ENCODE assay signal across 9 mouse cellular contexts in the genomic region with DNA sequence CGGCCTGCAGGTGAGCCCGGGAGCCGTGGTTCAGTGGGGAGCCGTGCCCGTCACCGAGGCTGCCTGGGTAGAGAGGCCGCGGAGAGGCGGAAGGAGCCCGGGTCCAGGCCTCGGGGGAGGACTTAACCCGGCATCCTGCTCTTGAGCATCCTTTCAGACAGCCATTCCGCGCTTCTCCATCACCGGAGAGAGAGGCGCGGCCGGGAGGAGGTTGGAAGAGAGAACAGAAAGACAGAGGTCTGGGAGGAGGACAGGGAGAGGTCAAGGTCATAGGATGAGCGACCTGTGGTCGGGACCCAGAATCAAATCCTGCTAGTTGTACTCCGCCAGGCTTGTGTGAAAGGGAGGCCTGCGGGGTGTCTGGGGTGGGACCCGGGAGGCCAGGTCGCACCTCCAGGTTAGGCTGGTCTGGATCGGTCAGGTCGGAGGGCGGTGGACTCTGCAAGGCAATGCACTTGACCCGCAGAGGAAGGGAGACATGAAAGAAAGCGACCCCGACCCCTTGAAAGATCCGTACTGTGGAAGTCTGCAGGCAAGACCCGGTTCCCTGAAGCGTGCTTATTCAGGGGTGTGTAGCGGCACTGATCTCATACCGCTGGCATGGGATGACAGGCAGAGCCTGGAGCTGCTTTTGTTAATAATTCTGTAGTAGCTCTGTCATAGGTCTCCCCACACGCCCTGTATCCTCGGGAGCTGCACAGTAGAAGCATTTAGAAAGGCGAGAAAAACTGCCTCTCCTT. TPM values are rescaled to one million over a fixed set of nuclear protein-coding genes. Genes with fewer than 3 reads are reported as not detected.
A peak's percentile ranks its signal among the peaks of the same experiment; 100 is the strongest.
DNase-seq lines count a peak whose midpoint lies in the region; ATAC-seq lines count a peak whose summit lies in the region.
"Had no signal": no experiment of that assay in that cellular context is flagged by ENCODE, and none has a peak within 500 bp of the region (broad histone marks: within the 10 kb centered on the region; RNA-seq: fewer than 3 reads in every experiment).

No protein-coding gene starts in this region.

- peak overlapping the region; percentile 79 for H3K27ac ChIP-seq in lung, embryonic 15.5 days
- H3K27ac ChIP-seq in embryonic facial prominence, embryonic 11.5 days (replicated peaks; ENCODE audit: low read depth, low read length) = no peak overlapping the region
- peak overlapping the region; percentile 84 for H3K27ac ChIP-seq in midbrain, embryonic 13.5 days

- no peak for DNase-seq in lung, postnatal 25 days (ENCODE audit: low spot score)
- DNase-seq in embryonic facial prominence, embryonic 11.5 days (ENCODE audit: low spot score) = peak; percentile 9
- DNase-seq in layer of hippocampus, adult 18-20 months (ENCODE audit: low spot score in 2 of 2) = no peak
- no peak for DNase-seq in cerebellum, postnatal 10 days
- DNase-seq in adrenal gland, postnatal 36 days = no peak

- ATAC-seq in lung, embryonic 15.5 days (ENCODE audit: borderline replicate concordance, extremely low read depth, low FRiP score, low TSS enrichment) = peak; percentile 31
- ATAC-seq in embryonic facial prominence, embryonic 11.5 days (replicated peaks; ENCODE audit: insufficient number of reproducible peaks, low FRiP score, low TSS enrichment, low read depth) = no peak; the same call in 1 of the 2 replicates
- peak; percentile 57 for ATAC-seq in inflammation-experienced regulatory T-cells, adult 6 months
- ATAC-seq in midbrain, embryonic 13.5 days = peak; percentile 9; the same call in 1 of the 2 replicates

- peaks cover 9% of the 10 kb centered on the region; the same call in 1 of the 2 replicates for H3K36me3 ChIP-seq in lung, embryonic 15.5 days
- no peaks in the 10 kb centered on the region for H3K36me3 ChIP-seq in embryonic facial prominence, embryonic 11.5 days (replicated peaks; ENCODE audit: control insufficient read depth, insufficient read depth, low read depth, low read length)
- H3K36me3 ChIP-seq in midbrain, embryonic 13.5 days = peaks cover 8% of the 10 kb centered on the region

- H3K4me1 ChIP-seq in lung, embryonic 15.5 days = peaks cover 46% of the 10 kb centered on the region
- H3K4me1 ChIP-seq in embryonic facial prominence, embryonic 11.5 days (ENCODE audit: control insufficient read depth, insufficient read depth, low read length) = no peaks in the 10 kb centered on the region; the same call in 1 of the 2 replicates
- H3K4me1 ChIP-seq in midbrain, embryonic 13.5 days (replicated peaks) = peaks cover 49% of the 10 kb centered on the region

- peak overlapping the region; percentile 95 for H3K4me3 ChIP-seq in lung, embryonic 15.5 days
- H3K4me3 ChIP-seq in embryonic facial prominence, embryonic 11.5 days (ENCODE audit: low read depth, low read length) = peak overlapping the region; percentile 62
- peak overlapping the region; percentile 74 for H3K4me3 ChIP-seq in midbrain, embryonic 13.5 days (replicated peaks)

- H3K9me3 ChIP-seq in lung, embryonic 15.5 days = no peaks in the 10 kb centered on the region
- no peaks in the 10 kb centered on the region for H3K9me3 ChIP-seq in embryonic facial prominence, embryonic 11.5 days (replicated peaks; ENCODE audit: control insufficient read depth, low read length)
- no peaks in the 10 kb centered on the region for H3K9me3 ChIP-seq in midbrain, embryonic 13.5 days

- peak overlapping the region; percentile 90 for H3K4me2 ChIP-seq in lung, embryonic 15.5 days
- H3K4me2 ChIP-seq in embryonic facial prominence, embryonic 11.5 days (ENCODE audit: low read depth, low read length) = peak overlapping the region; percentile 72
- peak overlapping the region; percentile 77 for H3K4me2 ChIP-seq in midbrain, embryonic 13.5 days (replicated peaks)

- H3K9ac ChIP-seq in lung, embryonic 15.5 days = peak overlapping the region; percentile 86
- peak overlapping the region; percentile 84 for H3K9ac ChIP-seq in embryonic facial prominence, embryonic 11.5 days (replicated peaks; ENCODE audit: low read length)
- H3K9ac ChIP-seq in midbrain, embryonic 13.5 days (replicated peaks) = peak overlapping the region; percentile 89

- under 1% methylated on average over 38 of the region's 38 CpGs for WGBS in lung, embryonic 15.5 days
- WGBS in embryonic facial prominence, embryonic 11.5 days = 1% methylated on average over 38 of the region's 38 CpGs
- 2% methylated on average over 38 of the region's 38 CpGs for WGBS in midbrain, embryonic 13.5 days

- H3K27me3 ChIP-seq in lung, embryonic 15.5 days = peaks cover 11% of the 10 kb centered on the region
- H3K27me3 ChIP-seq in embryonic facial prominence, embryonic 11.5 days (ENCODE audit: control insufficient read depth, insufficient read depth, low read length) = no peaks in the 10 kb centered on the region
- no peaks in the 10 kb centered on the region for H3K27me3 ChIP-seq in midbrain, embryonic 13.5 days

RNA-seq across cellular contexts. Expression of gene Sdhb, which starts 0.6 kb away (rescaled TPM):
- 370 and 381 TPM in 2 replicates for polyA plus RNA-seq in lung, embryonic 15.5 days (2015; fragmentation: Nextera tagmentation; extraction: Ambion mirVana)
- 428 and 430 TPM in 2 replicates for polyA plus RNA-seq in embryonic facial prominence, embryonic 11.5 days (2014; fragmentation: Nextera tagmentation; extraction: Ambion mirVana)
- polyA plus RNA-seq in inflammation-experienced regulatory T-cells, adult 6 months (2017; shearing (Covaris generic)) = 100 to 1,000 TPM; 275 to 381 (median 276) TPM
- 457 and 464 TPM in 2 replicates for polyA plus RNA-seq in midbrain, embryonic 13.5 days (2015; fragmentation: Nextera tagmentation; extraction: Ambion mirVana)
- 100 to 1,000 TPM; 183 to 190 TPM for total RNA-seq in layer of hippocampus, adult 18-20 months (2021)
- 100 to 1,000 TPM; 418 to 498 TPM for total RNA-seq in adrenal gland, postnatal 36 days (2021)

RNA-seq across cellular contexts. Expression of gene Atp13a2, which starts 25.0 kb away (rescaled TPM):
- 35.0 and 36.0 TPM in 2 replicates for polyA plus RNA-seq in lung, embryonic 15.5 days (2015; fragmentation: Nextera tagmentation; extraction: Ambion mirVana)
- polyA plus RNA-seq in embryonic facial prominence, embryonic 11.5 days (2014; fragmentation: Nextera tagmentation; extraction: Ambion mirVana) = 19.8 and 26.1 TPM in 2 replicates
- polyA plus RNA-seq in inflammation-experienced regulatory T-cells, adult 6 months (2017; shearing (Covaris generic)) = 1 to 10 TPM; 3.1 to 5.9 (median 5.6) TPM
- 118 and 127 TPM in 2 replicates for polyA plus RNA-seq in midbrain, embryonic 13.5 days (2015; fragmentation: Nextera tagmentation; extraction: Ambion mirVana)
- total RNA-seq in layer of hippocampus, adult 18-20 months (2021) = 100 to 1,000 TPM; 151 to 157 TPM
- 10 to 100 TPM; 33.3 to 34.2 TPM for total RNA-seq in adrenal gland, postnatal 36 days (2021)

RNA-seq across cellular contexts. Expression of gene Mfap2, which starts 48.6 kb away (rescaled TPM):
- polyA plus RNA-seq in lung, embryonic 15.5 days (2015; fragmentation: Nextera tagmentation; extraction: Ambion mirVana) = 496 and 501 TPM in 2 replicates
- polyA plus RNA-seq in embryonic facial prominence, embryonic 11.5 days (2014; fragmentation: Nextera tagmentation; extraction: Ambion mirVana) = 409 and 469 TPM in 2 replicates
- not detected for polyA plus RNA-seq in inflammation-experienced regulatory T-cells, adult 6 months (2017; shearing (Covaris generic))
- polyA plus RNA-seq in midbrain, embryonic 13.5 days (2015; fragmentation: Nextera tagmentation; extraction: Ambion mirVana) = 181 and 207 TPM in 2 replicates
- total RNA-seq in layer of hippocampus, adult 18-20 months (2021) = 1 to 10 TPM; 3.4 to 4.5 TPM
- 10 to 100 TPM in 1 of 2 experiments, 1 to 10 TPM in 1; 8.4 to 10.5 TPM for total RNA-seq in adrenal gland, postnatal 36 days (2021)
- total RNA-seq: common myeloid progenitor, adult 5-6 weeks had no signal

RNA-seq across cellular contexts. Expression of gene Padi2, which starts 55.5 kb away (rescaled TPM):
- 1.8 and 2.6 TPM in 2 replicates for polyA plus RNA-seq in lung, embryonic 15.5 days (2015; fragmentation: Nextera tagmentation; extraction: Ambion mirVana)
- 2.4 and 2.5 TPM in 2 replicates for polyA plus RNA-seq in embryonic facial prominence, embryonic 11.5 days (2014; fragmentation: Nextera tagmentation; extraction: Ambion mirVana)
- polyA plus RNA-seq in inflammation-experienced regulatory T-cells, adult 6 months (2017; shearing (Covaris generic)) = 10 to 100 TPM in 1 of 3 experiments, 1 to 10 TPM in 2; 7.9 to 20.2 (median 9.7) TPM
- 0.93 TPM in 2 replicates for polyA plus RNA-seq in midbrain, embryonic 13.5 days (2015; fragmentation: Nextera tagmentation; extraction: Ambion mirVana)
- total RNA-seq in layer of hippocampus, adult 18-20 months (2021) = 10 to 100 TPM; 25.0 to 27.3 TPM
- total RNA-seq in adrenal gland, postnatal 36 days (2021) = 10 to 100 TPM in 1 of 2 experiments, under 1 TPM in 1; 0.76 to 10.4 TPM

Comparison
In these comparisons a context has a peak if more than half of its experiments do, and no peak if none do; other contexts are left out.
1. RNA of gene Mfap2, which starts 48.6 kb away (polyA plus RNA-seq): 496 to 501 TPM in lung, embryonic 15.5 days, 409 to 469 TPM in embryonic facial prominence, embryonic 11.5 days and 181 to 207 TPM in midbrain, embryonic 13.5 days; not detected in inflammation-experienced regulatory T-cells, adult 6 months; every median in the first group is over 100 times any median in the second.
2. Peak in every context shown above with its lines, with median percentiles within 50 percentile points of each other: H3K4me2 ChIP-seq, H3K4me3 ChIP-seq and H3K9ac ChIP-seq.